Mouse (Mus musculus) MEL (cell line): Measurements from ENCODE around the gene Gm20604. TPM values are rescaled to one million over a fixed set of nuclear protein-coding genes. Genes with fewer than 3 reads are reported as not detected.

Source experiments
- DNase-seq: peaks from one replicate; pipeline ENCODE4 v3.0.0; 2011; ENCODE audit warnings: low read depth, low spot score
- H3K27ac ChIP-seq: 2 replicates; pipeline ENCODE4 v1.5.1; 2012; ENCODE audit warnings: low read depth, mild to moderate bottlenecking, control low read depth, low read length, moderate library complexity; ENCODE audit not compliant: control insufficient read depth
- H3K27me3 ChIP-seq, 2 experiments: fragments of 150-350 bp in 1 of 2; sonication (generic) in 1 of 2; 2 replicates each; pipeline ENCODE4 v1.6.1; 2012; ENCODE audit warnings: low read length in 2 of 2, mild to moderate bottlenecking in 2 of 2, improper control_type of control experiment in 1 of 2, moderate library complexity in 1 of 2; ENCODE audit not compliant: insufficient read depth in 2 of 2, control insufficient read depth in 1 of 2
- H3K36me3 ChIP-seq, 2 experiments: 2 replicates each; pipeline ENCODE4 v1.6.1; 2012 to 2014; ENCODE audit warnings: low read length in 2 of 2, improper control_type of control experiment in 1 of 2, inconsistent platforms in 1 of 2, mild to moderate bottlenecking in 1 of 2; ENCODE audit not compliant: insufficient read depth in 2 of 2, control insufficient read depth in 1 of 2
- H3K4me1 ChIP-seq, 2 experiments: fragments of 150-350 bp in 1 of 2; sonication (generic) in 1 of 2; 2 replicates each; pipeline ENCODE4 v1.6.1; 2012; ENCODE audit warnings: low read length in 2 of 2, improper control_type of control experiment in 1 of 2, mild to moderate bottlenecking in 1 of 2; ENCODE audit not compliant: insufficient read depth in 2 of 2, control insufficient read depth in 1 of 2
- H3K4me3 ChIP-seq, 2 experiments: fragments of 150-350 bp in 1 of 2; sonication (generic) in 1 of 2; 2 replicates each; pipeline ENCODE4 v1.5.1; 2012; ENCODE audit warnings: low read depth in 2 of 2, low read length in 2 of 2, mild to moderate bottlenecking in 2 of 2, moderate library complexity in 2 of 2, control low read depth in 1 of 2, improper control_type of control experiment in 1 of 2; ENCODE audit not compliant: control insufficient read depth in 1 of 2, insufficient read depth in 1 of 2
- H3K79me2 ChIP-seq: 2 replicates; pipeline ENCODE4 v1.6.1; 2012; ENCODE audit warnings: mild to moderate bottlenecking, low read length, moderate library complexity; ENCODE audit not compliant: control insufficient read depth, poor library complexity, insufficient read depth
- H3K9ac ChIP-seq: 2 replicates; pipeline ENCODE4 v1.6.1; 2012; ENCODE audit warnings: low read depth, mild to moderate bottlenecking, control low read depth, low read length, moderate library complexity; ENCODE audit not compliant: control insufficient read depth, poor library complexity, severe bottlenecking
- H3K9me3 ChIP-seq: fragments of 150-350 bp; sonication (generic); replicated peaks from 2 replicates; pipeline ENCODE4 v1.6.1; 2012; ENCODE audit warnings: mild to moderate bottlenecking, low read length, improper control_type of control experiment, moderate library complexity; ENCODE audit not compliant: insufficient read depth
- CHD1 ChIP-seq: IDR thresholded peaks from 2 replicates; pipeline ENCODE4 v1.6.1; 2012; ENCODE audit warnings: low read depth, mild to moderate bottlenecking, inconsistent platforms, low read length, improper control_type of control experiment
- EP300 ChIP-seq, 2 experiments: IDR thresholded peaks; 2 replicates each; pipeline ENCODE4 v1.6.1; 2011; ENCODE audit warnings: improper control_type of control experiment in 2 of 2, low read length in 2 of 2, low read depth in 1 of 2, mild to moderate bottlenecking in 1 of 2
- ETS1 ChIP-seq: IDR thresholded peaks from 2 replicates; pipeline ENCODE4 v1.6.1; 2012; ENCODE audit warnings: low read depth, mild to moderate bottlenecking, inconsistent platforms, low read length, improper control_type of control experiment, moderate library complexity
- GABPA ChIP-seq: IDR thresholded peaks from 2 replicates; pipeline ENCODE4 v1.6.1; 2012; ENCODE audit warnings: low read depth, mild to moderate bottlenecking, inconsistent platforms, low read length, improper control_type of control experiment, moderate library complexity
- MAFK ChIP-seq: IDR thresholded peaks from 2 replicates; pipeline ENCODE4 v1.6.1; 2011; ENCODE audit warnings: low read depth, mild to moderate bottlenecking, low read length, improper control_type of control experiment, borderline replicate concordance
- MYB ChIP-seq: IDR thresholded peaks from 2 replicates; pipeline ENCODE4 v1.6.1; 2011; ENCODE audit warnings: mild to moderate bottlenecking, low read depth, low read length, improper control_type of control experiment
- MYC ChIP-seq: IDR thresholded peaks from 2 replicates; pipeline ENCODE4 v1.6.1; 2011; ENCODE audit warnings: low read depth, mild to moderate bottlenecking, low read length, improper control_type of control experiment, moderate library complexity
- POLR2A ChIP-seq, 2 experiments: IDR thresholded peaks; 2 replicates each; pipeline ENCODE4 v1.6.1; 2011 to 2012; ENCODE audit warnings: low read length in 2 of 2, mild to moderate bottlenecking in 2 of 2, control low read depth in 1 of 2, improper control_type of control experiment in 1 of 2, low read depth in 1 of 2, moderate library complexity in 1 of 2; ENCODE audit not compliant: control insufficient read depth in 1 of 2, insufficient read depth in 1 of 2, poor library complexity in 1 of 2
- POLR2AphosphoS2 ChIP-seq: IDR thresholded peaks from 2 replicates; pipeline ENCODE4 v1.6.1; 2011; ENCODE audit warnings: low read length, improper control_type of control experiment
- RCOR1 ChIP-seq: IDR thresholded peaks from 2 replicates; pipeline ENCODE4 v1.6.1; 2012; ENCODE audit warnings: low read depth, mild to moderate bottlenecking, inconsistent platforms, low read length, improper control_type of control experiment
- SMC3 ChIP-seq: IDR thresholded peaks from 2 replicates; pipeline ENCODE4 v1.6.1; 2011; ENCODE audit warnings: low read depth, low read length, improper control_type of control experiment
- TAL1 ChIP-seq: IDR thresholded peaks from 2 replicates; pipeline ENCODE4 v1.6.1; 2012; ENCODE audit warnings: mild to moderate bottlenecking, inconsistent platforms, low read length, moderate library complexity, mixed read lengths
- TCF12 ChIP-seq: IDR thresholded peaks from 2 replicates; pipeline ENCODE4 v1.6.1; 2014; ENCODE audit warnings: low read depth, mild to moderate bottlenecking, inconsistent platforms, low read length, improper control_type of control experiment, moderate library complexity
- ZC3H11A ChIP-seq: IDR thresholded peaks from 2 replicates; pipeline ENCODE4 v1.6.1; 2012; ENCODE audit warnings: low read depth, mild to moderate bottlenecking, inconsistent platforms, low read length, improper control_type of control experiment
- ZMIZ1 ChIP-seq: IDR thresholded peaks from 2 replicates; pipeline ENCODE4 v1.6.1; 2012; ENCODE audit warnings: low read depth, mild to moderate bottlenecking, inconsistent platforms, low read length, improper control_type of control experiment, moderate library complexity
- ZNF384 ChIP-seq: IDR thresholded peaks from 2 replicates; pipeline ENCODE4 v1.6.1; 2012; ENCODE audit warnings: low read depth, mild to moderate bottlenecking, inconsistent platforms, low read length, improper control_type of control experiment
- polyA plus RNA-seq, 2 experiments: library from polyadenylated mRNA; stranded (reverse) in 1 of 2; unstranded in 1 of 2; fragments of >175 nt in 1 of 2; fragments of >200 nt in 1 of 2; gene quantifications; 2 replicates each; pipeline versions ENCODE4 v1.2.1 to v1.2.4; 2012; ENCODE audit warnings: low replicate concordance in 2 of 2, low read depth in 1 of 2; ENCODE audit not compliant: insufficient read length in 2 of 2, insufficient read depth in 1 of 2, missing spikeins in 1 of 2
- total RNA-seq: library from RNA; depleted of rRNA; stranded (reverse); fragments of 300-350 nt; gene quantifications from 2 replicates; pipeline ENCODE4 v1.2.3, GENCODE M21; 2012

Gene Gm20604
- total and polyA plus RNA-seq, 3 experiments: 7.9 to 8.8 TPM; not detected in 1

DNA sequence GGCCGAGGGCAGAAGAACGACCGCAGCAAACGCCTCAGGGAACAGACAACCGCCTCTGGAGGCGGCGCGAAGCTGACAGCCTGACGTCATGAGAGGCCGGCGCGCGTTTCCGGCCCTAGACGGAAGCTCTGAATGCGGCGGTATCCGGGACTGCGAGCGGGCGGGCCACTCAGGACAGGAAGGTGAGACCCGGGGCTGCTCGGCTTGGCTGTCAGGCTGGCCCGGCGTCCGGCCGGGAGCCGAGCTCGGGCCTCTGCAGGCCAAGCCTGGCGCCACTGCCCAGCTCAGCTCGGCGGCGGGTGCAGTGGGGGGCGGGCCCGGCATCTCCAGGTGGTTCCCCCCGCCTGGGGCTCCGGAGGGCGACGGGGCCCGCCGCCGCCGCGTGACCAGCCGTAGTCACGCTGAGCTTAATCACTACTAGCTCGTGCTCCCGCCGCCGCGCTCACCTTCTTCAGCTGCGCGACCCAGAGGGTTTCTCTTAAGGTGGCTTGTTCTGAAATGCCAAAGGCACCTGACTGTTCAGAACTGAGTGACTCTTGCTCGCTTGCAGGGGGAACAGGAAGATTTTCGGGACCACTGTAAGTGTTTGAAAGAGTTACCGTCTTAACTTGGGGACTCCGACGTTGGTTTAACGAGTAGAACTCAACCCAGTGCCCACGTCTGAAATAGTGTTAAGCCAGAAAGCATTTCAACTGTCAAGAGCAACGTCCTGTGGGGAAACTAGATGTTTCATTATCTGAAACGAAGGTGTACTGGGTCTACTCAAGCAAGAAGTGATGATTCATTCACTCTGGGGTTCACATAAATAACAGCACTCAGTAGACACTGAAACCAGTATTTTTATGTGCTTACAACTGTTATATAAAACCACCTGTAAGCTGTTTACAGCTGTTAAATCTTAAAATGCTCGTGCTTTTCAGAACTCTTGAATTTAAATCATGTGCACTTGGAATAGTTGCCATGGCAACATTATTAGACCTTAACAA, 14.6 kb downstream of the Gm20604 start, which contains the start of the genes Moap1 and Tmem251 (continued):
- no peak for TF ChIP-seq RCOR1
- TF ChIP-seq SMC3: no peak
- no peak for TF ChIP-seq ZNF384
- peak; percentile 76 for TF ChIP-seq ZMIZ1
- peak; percentile 82 to 83; a peak in 3 of 4 replicates for TF ChIP-seq POLR2A (IDR thresholded peaks at IDR 0.05; ENCODE audit: control insufficient read depth in 1 of 2, insufficient read depth in 1 of 2, low read depth in 1 of 2, low read length in 2 of 2, poor library complexity in 1 of 2)
- no peak for TF ChIP-seq MYB
- peak; percentile 55 for TF ChIP-seq ETS1
- TF ChIP-seq GABPA: no peak
- no peak; a peak in 1 of 4 replicates for TF ChIP-seq EP300 (IDR thresholded peaks at IDR 0.05; ENCODE audit: low read depth in 1 of 2, low read length in 2 of 2)

DNA sequence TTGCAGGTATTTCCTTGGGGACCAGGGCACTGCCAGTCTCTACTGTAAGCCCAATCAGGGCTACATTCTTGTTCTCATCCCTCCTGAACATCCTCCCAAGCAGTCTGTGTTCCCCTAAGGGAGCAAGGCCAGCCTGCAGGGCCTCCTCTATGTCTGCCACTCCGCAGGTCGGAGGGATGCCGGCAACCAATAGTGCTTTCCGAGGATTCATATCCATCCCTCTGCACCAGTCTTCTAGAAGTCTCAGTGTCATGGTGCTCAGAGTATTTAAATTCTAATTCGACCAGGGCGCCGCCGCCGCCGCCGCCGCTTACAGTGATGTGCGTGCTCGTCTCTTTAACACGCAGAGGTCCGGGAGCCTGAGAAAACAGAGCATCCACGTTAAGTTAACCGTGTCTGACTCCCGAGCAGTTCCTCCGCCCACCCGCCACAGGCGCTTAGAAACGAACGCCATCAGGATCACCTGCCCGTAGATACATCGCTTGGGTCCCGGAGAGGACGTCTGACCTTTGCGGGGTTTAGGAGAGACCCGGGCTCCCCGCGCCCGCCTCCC, 15.4 kb downstream of the Gm20604 start:
- TF ChIP-seq MYC: 0 out of 2 replicates have a peak, but pooled peaks have one; percentile 8
- TF ChIP-seq TCF12: no peak
- TF ChIP-seq MAFK: no peak
- TF ChIP-seq GABPA: no peak
- TF ChIP-seq CHD1: no peak
- Histone ChIP-seq H3K79me2 (peaks cover 26% of the 10 kb centered on the region), H3K9me3 (no peaks in the 10 kb centered on the region), H3K27ac (peak overlapping the region; percentile 39), H3K9ac (peak overlapping the region; percentile 82), H3K27me3 (no peaks in the 10 kb centered on the region), H3K36me3 (peaks cover 0 to 43% of the 10 kb centered on the region in 2 experiments; a peak in 2 of 4 replicates), H3K4me1 (peaks cover 8 to 23% of the 10 kb centered on the region in 2 experiments; a peak in 3 of 4 replicates), H3K4me3 (peak overlapping the region; percentile 76 to 87)
- DNase-seq: no peak

DNA sequence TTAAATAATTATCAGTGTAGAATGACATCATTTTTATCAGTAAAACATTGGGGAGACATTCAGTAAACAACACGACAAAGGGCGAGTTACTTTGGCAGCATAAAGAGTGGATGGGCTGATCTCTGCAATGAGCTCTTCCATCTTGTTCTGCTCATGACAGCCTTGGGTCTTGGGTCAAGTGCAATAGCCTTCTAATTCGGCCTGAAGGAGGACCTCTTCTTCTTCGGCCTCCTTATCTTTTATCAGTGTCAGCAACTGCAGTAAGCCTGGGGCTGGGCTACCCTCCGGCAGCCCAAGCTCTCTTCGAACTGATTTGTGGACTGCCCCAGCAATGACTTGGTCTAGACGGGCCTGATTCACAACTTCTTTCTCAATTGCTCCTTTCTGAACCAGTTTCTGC, 16.4 kb downstream of the Gm20604 start:
- DNase-seq: no peak
- H3K79me2 ChIP-seq: peaks cover 26% of the 10 kb centered on the region
- H3K27me3 ChIP-seq: no peaks in the 10 kb centered on the region
- peaks cover 8 to 16% of the 10 kb centered on the region in 2 experiments; a peak in 3 of 4 replicates for H3K4me1 ChIP-seq
- no peaks in the 10 kb centered on the region for H3K9me3 ChIP-seq
- H3K36me3 ChIP-seq: peaks cover 0 to 33% of the 10 kb centered on the region in 2 experiments; a peak in 2 of 4 replicates
- TF ChIP-seq POLR2AphosphoS2 (no peak), ZC3H11A (no peak), TAL1 (no peak), POLR2A (IDR thresholded peaks at IDR 0.05; ENCODE audit: control insufficient read depth in 1 of 2, insufficient read depth in 1 of 2, low read depth in 1 of 2, low read length in 2 of 2, poor library complexity in 1 of 2) (no peak), RCOR1 (no peak), MAFK (no peak)
- TF ChIP-seq, all 39 proteins: peak for 0
- H3K27ac ChIP-seq: no peak overlapping the region
- no peak overlapping the region for H3K9ac ChIP-seq
- H3K4me3 ChIP-seq: no peak overlapping the region
